Mouse (Mus musculus): ENCODE measurements around the gene Thap7. TPM values are rescaled to one million over a fixed set of nuclear protein-coding genes. Genes with fewer than 3 reads are reported as not detected.

Thap7 gene
- 88.7 TPM for polyA plus RNA-seq (2017; shearing (Covaris generic))

DNA sequence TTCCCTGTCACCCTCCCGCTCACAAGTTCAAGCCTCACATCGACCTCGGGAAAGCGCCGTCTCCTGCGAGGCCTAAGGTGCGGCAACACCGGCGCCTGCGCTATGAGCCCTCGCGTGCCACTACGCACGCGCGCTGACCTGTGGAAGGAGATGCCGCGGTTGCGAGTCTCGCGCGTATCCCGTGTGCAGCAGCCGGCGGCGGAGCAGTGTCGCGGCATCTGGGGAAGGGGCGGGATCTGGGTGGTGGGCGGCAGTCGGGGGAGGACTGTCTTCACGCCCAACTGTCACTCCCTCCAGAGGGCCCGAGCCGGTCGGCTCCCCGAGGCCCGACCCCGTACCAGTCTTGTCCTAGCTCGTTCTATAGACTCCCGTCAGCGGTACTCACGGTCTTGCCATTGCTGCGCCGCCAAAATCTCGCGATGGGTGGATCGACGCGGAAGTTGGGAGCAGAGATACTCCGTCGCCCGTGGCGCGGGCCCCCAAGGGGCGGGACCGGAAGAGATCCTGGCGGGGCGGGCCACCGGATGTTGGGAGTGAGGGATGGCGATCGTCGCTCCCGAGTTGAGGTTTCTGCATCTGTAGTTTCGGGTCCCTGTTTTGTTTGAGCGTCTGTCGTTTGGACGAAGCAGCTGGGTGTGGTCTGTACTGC, at the start of gene Thap7:
Gene Thap7 (minus strand): TSS at position 497 of the 649 bp plus-strand sequence.

DNA sequence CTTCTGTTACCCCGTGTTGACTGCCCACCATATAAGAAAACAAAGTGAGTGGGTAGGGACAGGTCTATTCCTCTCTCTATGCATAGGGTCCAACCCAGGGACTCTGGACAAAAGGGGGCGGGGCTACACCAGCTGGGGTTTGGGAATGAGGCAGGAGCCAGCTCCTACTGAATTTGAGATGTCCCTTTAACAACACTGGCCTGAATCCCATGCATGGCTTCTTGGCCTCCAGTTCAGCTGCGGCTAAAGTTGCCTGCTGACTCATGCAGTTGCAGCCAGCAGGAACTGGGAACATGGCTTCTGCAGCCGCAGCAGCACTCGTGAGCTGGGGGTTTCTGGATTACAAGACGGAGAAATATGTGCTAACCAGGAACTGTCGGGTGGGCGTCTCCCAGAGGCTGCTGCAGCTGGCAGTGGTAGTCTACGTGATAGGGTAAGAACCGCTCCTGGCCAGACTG, 30.8 kb upstream of the Thap7 start, which contains the start of gene P2rx6:
Gene P2rx6 (plus strand): TSS at position 135 of the 458 bp plus-strand sequence.

GRCm38 (mm10) chr16:17561128-17561750, 30.3 kb upstream of the Thap7 start, which contains the start of gene Lrrc74b:
Gene Lrrc74b (minus strand): TSS chr16:17561247.

GRCm38 (mm10) chr16:17508546-17509239, 22.2 kb downstream of the Thap7 start, which contains the start of gene Lztr1:
Gene Lztr1 (plus strand): TSS chr16:17508688.

DNA sequence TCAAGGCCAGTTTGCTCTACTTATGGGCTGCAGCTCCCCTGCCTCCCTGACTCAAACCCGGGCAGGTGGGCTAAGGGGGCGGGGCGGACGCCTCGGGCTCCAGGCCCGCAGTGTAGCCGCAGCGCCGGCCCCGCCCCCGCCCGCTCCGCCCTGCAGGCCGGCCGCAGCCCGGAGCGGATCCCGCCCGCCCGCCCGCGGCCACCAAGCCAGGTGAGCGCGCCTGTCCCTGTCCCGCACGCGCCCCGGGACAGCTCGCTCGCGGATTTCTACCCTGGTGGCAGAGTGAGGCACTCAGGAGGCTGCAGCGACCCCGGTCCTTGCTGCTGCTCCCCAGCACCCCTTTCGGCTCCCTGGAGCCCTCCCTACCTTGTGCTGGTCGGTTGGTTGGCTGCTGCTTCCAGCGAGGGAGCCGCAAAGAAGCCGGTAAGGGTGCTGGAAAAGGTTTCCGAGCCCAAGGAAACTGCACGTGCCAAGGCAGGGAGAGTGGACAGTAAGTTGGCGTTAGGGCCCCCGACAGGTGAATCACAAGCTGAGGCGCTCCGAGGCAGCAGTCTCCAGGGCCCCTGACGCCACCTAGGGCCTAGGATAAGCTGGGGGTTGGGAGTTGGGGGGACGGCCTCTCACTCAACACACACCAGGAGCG, 41.3 kb downstream of the Thap7 start, which contains the start of gene Aifm3:
Gene Aifm3 (plus strand): TSS at position 143 of the 643 bp plus-strand sequence.

Other genes with a start within 250 kb of the Thap7 start
- gene Serpind1, start 199.8 kb downstream of the Thap7 start, polyA plus RNA-seq (2017; shearing (Covaris generic)): 0.31 TPM
- 26.0 TPM for gene Snap29, start 125.2 kb downstream of the Thap7 start, polyA plus RNA-seq (2017; shearing (Covaris generic))
- gene Pi4ka, start 124.8 kb downstream of the Thap7 start, polyA plus RNA-seq (2017; shearing (Covaris generic)): 30.1 TPM
- 82.2 TPM for gene Crkl, start 79.1 kb downstream of the Thap7 start, polyA plus RNA-seq (2017; shearing (Covaris generic))
- gene Aifm3, start 41.5 kb downstream of the Thap7 start, polyA plus RNA-seq (2017; shearing (Covaris generic)): not detected
- gene Lztr1, start 22.4 kb downstream of the Thap7 start, polyA plus RNA-seq (2017; shearing (Covaris generic)): 68.8 TPM
- gene Lrrc74b, start 30.1 kb upstream of the Thap7 start, polyA plus RNA-seq (2017; shearing (Covaris generic)): not detected
- gene P2rx6, start 30.7 kb upstream of the Thap7 start, polyA plus RNA-seq (2017; shearing (Covaris generic)): not detected
- gene Slc7a4, start 52.1 kb upstream of the Thap7 start, polyA plus RNA-seq (2017; shearing (Covaris generic)): 2.7 TPM
- 29.2 TPM for gene Smpd4, start 88.2 kb upstream of the Thap7 start, polyA plus RNA-seq (2017; shearing (Covaris generic))
- gene Ccdc74a, start 115.3 kb upstream of the Thap7 start, polyA plus RNA-seq (2017; shearing (Covaris generic)): 0.53 TPM
- gene Med15, start 201.8 kb upstream of the Thap7 start, polyA plus RNA-seq (2017; shearing (Covaris generic)): 153 TPM
- gene Klhl22, start 228.5 kb upstream of the Thap7 start, polyA plus RNA-seq (2017; shearing (Covaris generic)): 19.5 TPM